Mouse (Mus musculus): ENCODE data around the gene Nek8.

The Nek8 gene

GRCm38 (mm10) chr11:78183884-78184514 is 7.5 kb upstream of the Nek8 start:
- in situ Hi-C loops (cut with MboI; ENCODE audit: low sequenced_read_pairs) = no loop called here

GRCm38 (mm10) chr11:78182961-78183844 is 6.7 kb upstream of the Nek8 start, which contains the start of gene Rpl23a:
Rpl23a (minus strand) TSS chr11:78183584.
- in situ Hi-C loops (cut with MboI; ENCODE audit: low sequenced_read_pairs) = no loop called here

- in situ Hi-C loops (cut with MboI; ENCODE audit: low sequenced_read_pairs) = no loop called here
Observed at GRCm38 (mm10) chr11:78182450-78182849, 6.0 kb upstream of the Nek8 start.

- in situ Hi-C loops (cut with MboI; ENCODE audit: low sequenced_read_pairs) = no loop called here
Observed at GRCm38 (mm10) chr11:78181830-78182357, 5.4 kb upstream of the Nek8 start.

- in situ Hi-C loops (cut with MboI; ENCODE audit: low sequenced_read_pairs) = no loop called here
Observed at GRCm38 (mm10) chr11:78180081-78180761, 3.7 kb upstream of the Nek8 start.

GRCm38 (mm10) chr11:78179438-78179999 is 3.0 kb upstream of the Nek8 start:
- in situ Hi-C loops (cut with MboI; ENCODE audit: low sequenced_read_pairs) = no loop called here

- in situ Hi-C loops (cut with MboI; ENCODE audit: low sequenced_read_pairs) = no loop called here
Observed at GRCm38 (mm10) chr11:78178859-78179437, 2.5 kb upstream of the Nek8 start.

GRCm38 (mm10) chr11:78177903-78178858 is 1.7 kb upstream of the Nek8 start:
- in situ Hi-C loops (cut with MboI; ENCODE audit: low sequenced_read_pairs) = no loop called here

- in situ Hi-C loops (cut with MboI; ENCODE audit: low sequenced_read_pairs) = no loop called here
Observed at GRCm38 (mm10) chr11:78177437-78177836, 962 bp upstream of the Nek8 start.

- in situ Hi-C loops (cut with MboI; ENCODE audit: low sequenced_read_pairs) = no loop called here
Observed at GRCm38 (mm10) chr11:78176905-78177331, 443 bp upstream of the Nek8 start.

GRCm38 (mm10) chr11:78175771-78176401 is 589 bp downstream of the Nek8 start:
- in situ Hi-C loops (cut with MboI; ENCODE audit: low sequenced_read_pairs) = no loop called here

GRCm38 (mm10) chr11:78174506-78174905 is 2.0 kb downstream of the Nek8 start:
- in situ Hi-C loops (cut with MboI; ENCODE audit: low sequenced_read_pairs) = no loop called here

GRCm38 (mm10) chr11:78172748-78173383 is 3.6 kb downstream of the Nek8 start:
- in situ Hi-C loops (cut with MboI; ENCODE audit: low sequenced_read_pairs) = no loop called here

- in situ Hi-C loops (cut with MboI; ENCODE audit: low sequenced_read_pairs) = no loop called here
Observed at GRCm38 (mm10) chr11:78172034-78172747, 4.3 kb downstream of the Nek8 start.

- in situ Hi-C loops (cut with MboI; ENCODE audit: low sequenced_read_pairs) = no loop called here
Observed at GRCm38 (mm10) chr11:78171328-78171727, 5.1 kb downstream of the Nek8 start.

GRCm38 (mm10) chr11:78170306-78170705 is 6.2 kb downstream of the Nek8 start:
- in situ Hi-C loops (cut with MboI; ENCODE audit: low sequenced_read_pairs) = no loop called here

- in situ Hi-C loops (cut with MboI; ENCODE audit: low sequenced_read_pairs) = no loop called here
Observed at GRCm38 (mm10) chr11:78168541-78169468, 7.7 kb downstream of the Nek8 start.
